Mouse (Mus musculus): ENCODE data around the gene Gli2.

Gli2 gene

GRCm38 (mm10) chr1:118891395-118891794 lies 162.0 kb downstream of the Gli2 start:
- no peak for DNase-seq

- DNase-seq = no peak
Observed at GRCm38 (mm10) chr1:118890125-118890875, 163.1 kb downstream of the Gli2 start.

- no peak for DNase-seq
Observed at GRCm38 (mm10) chr1:118880781-118881247, 172.6 kb downstream of the Gli2 start.

- peak; percentile 4 for DNase-seq
Observed at GRCm38 (mm10) chr1:118878291-118878690, 175.1 kb downstream of the Gli2 start.

GRCm38 (mm10) chr1:118875227-118875626 lies 178.2 kb downstream of the Gli2 start:
- no peak for DNase-seq

GRCm38 (mm10) chr1:118873559-118873958 lies 179.9 kb downstream of the Gli2 start:
- DNase-seq = no peak

- no peak for DNase-seq
Observed at GRCm38 (mm10) chr1:118864735-118865134, 188.7 kb downstream of the Gli2 start.

GRCm38 (mm10) chr1:118864031-118864430 lies 189.4 kb downstream of the Gli2 start:
- no peak for DNase-seq

GRCm38 (mm10) chr1:118858101-118858500 lies 195.3 kb downstream of the Gli2 start:
- no peak for DNase-seq

GRCm38 (mm10) chr1:118830658-118831057 lies 222.8 kb downstream of the Gli2 start:
- no peak for DNase-seq

- DNase-seq = no peak
Observed at GRCm38 (mm10) chr1:118826614-118827013, 226.8 kb downstream of the Gli2 start.

- no peak for DNase-seq
Observed at GRCm38 (mm10) chr1:118825467-118826219, 227.8 kb downstream of the Gli2 start.

- no peak for DNase-seq
Observed at GRCm38 (mm10) chr1:118825035-118825434, 228.4 kb downstream of the Gli2 start.

- no peak for DNase-seq
Observed at GRCm38 (mm10) chr1:118822258-118822657, 231.2 kb downstream of the Gli2 start.

- no peak for DNase-seq
Observed at GRCm38 (mm10) chr1:118815015-118815414, 238.4 kb downstream of the Gli2 start.

GRCm38 (mm10) chr1:118810336-118810735 lies 243.1 kb downstream of the Gli2 start:
- no peak for DNase-seq

- no peak for DNase-seq
Observed at GRCm38 (mm10) chr1:118806727-118807126, 246.7 kb downstream of the Gli2 start.

- DNase-seq = no peak
Observed at GRCm38 (mm10) chr1:118802166-118802565, 251.3 kb downstream of the Gli2 start.

- DNase-seq = no peak
Observed at GRCm38 (mm10) chr1:118799322-118800116, 253.9 kb downstream of the Gli2 start.

GRCm38 (mm10) chr1:118795415-118796167 lies 257.8 kb downstream of the Gli2 start:
- no peak for DNase-seq

- DNase-seq = no peak
Observed at GRCm38 (mm10) chr1:118789871-118790270, 263.5 kb downstream of the Gli2 start.

- no peak for DNase-seq
Observed at GRCm38 (mm10) chr1:118789468-118789867, 264.0 kb downstream of the Gli2 start.

GRCm38 (mm10) chr1:118788813-118789212 lies 264.6 kb downstream of the Gli2 start:
- no peak for DNase-seq

Data from kidney, adult 18-20 months (tissue).